Mouse (Mus musculus): ENCODE results near the gene Lamtor5.

DNA sequence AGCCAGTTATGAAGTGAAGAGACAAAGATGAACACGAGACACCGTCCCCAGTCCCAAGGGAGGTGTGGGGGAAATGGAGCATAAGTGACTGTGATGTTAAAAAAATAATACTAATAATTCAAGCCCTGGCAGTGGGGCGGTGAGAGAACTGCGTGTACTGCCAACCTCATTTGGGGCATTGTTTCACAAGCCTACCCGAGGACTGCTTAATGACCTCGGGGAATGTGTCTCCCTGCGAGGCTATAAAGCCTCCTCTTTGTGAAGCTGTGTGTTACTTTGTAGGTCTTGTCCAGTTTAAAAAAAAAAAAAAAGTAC is 16.9 kb upstream of the Lamtor5 start:
- TF ChIP-seq CTCF (IDR thresholded peaks at IDR 0.05; ENCODE audit: low read depth) (no peak), EP300 (optimal IDR thresholded peaks at IDR 0.05) (no peak)

Data from stomach, postnatal 0 days (tissue).